Mouse (Mus musculus) left cerebral cortex, adult 2 months (tissue): ENCODE results near the gene Sh3pxd2a. TPM values are rescaled to one million over a fixed set of nuclear protein-coding genes. Genes with fewer than 3 reads are reported as not detected.

ENCODE experiments used
- DNase-seq, 2 experiments: peaks; one replicate each; pipeline ENCODE4 v3.0.0; 2021 to 2022; ENCODE audit warnings: low spot score in 2 of 2, mixed read lengths in 1 of 2; ENCODE audit errors: extremely low spot score in 1 of 2
- H3K27ac ChIP-seq: fragments of 200-600 bp; 2 replicates; pipeline ENCODE4 v1.8.1; 2022
- H3K4me3 ChIP-seq: fragments of 200-600 bp; 2 replicates; pipeline ENCODE4 v1.8.1; 2022
- CTCF ChIP-seq: fragments of 200-600 bp; IDR thresholded peaks from 2 replicates; pipeline ENCODE4 v1.8.1; 2022; ENCODE audit warnings: antibody characterized with exemption, mild to moderate bottlenecking, moderate library complexity
- intact Hi-C: fragments of 180-260 bp; cut with DNase I; formaldehyde crosslinking; loops from one replicate; pipeline ENCODE4 v1.15.1; 2025
- total RNA-seq, 2 experiments: library from RNA; stranded (reverse); gene quantifications; 2 replicates each; pipeline ENCODE4 v1.2.3; 2021

Gene Sh3pxd2a
- total RNA-seq, 2 experiments from 2014 or later, result 30.2 to 36.8 TPM

DNA sequence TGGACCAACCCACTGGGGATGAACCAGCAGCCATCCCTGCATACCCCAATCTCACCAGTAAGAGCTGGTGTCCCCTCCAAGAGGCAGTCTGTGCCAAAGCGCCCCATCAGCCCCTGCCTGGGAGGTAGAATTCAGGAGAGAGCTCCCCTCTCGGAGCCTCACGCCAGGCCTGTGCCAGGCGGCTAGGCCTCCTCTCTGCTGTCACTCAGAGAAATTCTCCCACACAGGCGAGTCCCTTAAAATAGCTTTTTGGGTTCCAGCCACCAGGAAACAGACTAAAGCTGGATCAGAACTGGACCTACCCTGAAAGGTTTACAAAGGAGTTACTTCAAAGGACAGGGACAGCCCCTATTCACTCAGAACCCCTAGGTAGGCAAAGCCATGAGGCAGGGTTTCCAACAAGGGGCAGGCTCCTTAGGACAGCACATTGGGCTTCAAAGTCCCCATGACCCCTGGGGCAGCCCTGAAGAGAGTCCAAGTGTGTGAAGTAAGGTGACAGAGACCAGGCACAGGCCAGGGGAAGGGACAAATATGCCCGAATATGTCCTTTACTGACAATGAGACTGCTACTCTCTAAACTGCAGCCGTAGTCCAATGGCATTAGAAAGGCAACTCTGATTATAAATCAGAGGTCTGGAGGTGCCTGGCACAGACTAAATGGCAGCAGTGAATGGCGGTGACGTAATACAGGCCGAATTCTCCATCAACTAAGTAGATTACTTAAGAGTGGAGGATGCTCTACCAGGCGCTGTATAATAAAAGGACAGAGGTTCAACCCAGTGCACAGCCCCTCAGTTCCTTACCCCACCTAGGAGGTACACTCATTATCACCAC lies 9.8 kb downstream of the Sh3pxd2a start:
- DNase-seq, result peak in 1 of 2 experiments; percentile 33
- peak overlapping the region; percentile 33 for H3K27ac ChIP-seq
- intact Hi-C loops, result no loop called here
- no peak for TF ChIP-seq CTCF
- H3K4me3 ChIP-seq, result no peak overlapping the region

DNA sequence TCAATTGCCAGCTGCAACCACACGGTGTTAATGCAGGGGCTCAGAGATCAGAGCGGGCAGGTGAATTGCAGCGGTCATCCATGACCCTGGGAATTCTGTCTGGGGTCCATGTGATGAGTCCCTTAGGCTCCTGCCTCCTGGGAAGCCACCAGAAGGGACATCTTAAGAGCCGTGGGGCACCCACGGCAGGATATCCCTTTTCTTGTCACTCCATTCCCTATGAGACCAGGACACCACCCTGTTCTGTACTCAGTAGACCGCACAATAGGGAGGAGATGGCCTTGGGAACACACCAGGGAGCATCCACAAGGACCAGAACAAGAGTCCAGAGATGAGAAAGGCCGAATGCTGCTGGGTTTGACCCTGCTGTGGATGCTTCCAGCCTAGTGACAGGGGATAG lies 10.8 kb downstream of the Sh3pxd2a start:
- no peak for DNase-seq
- no peak overlapping the region for H3K27ac ChIP-seq
- intact Hi-C loops, result no loop called here
- H3K4me3 ChIP-seq, result no peak overlapping the region
- TF ChIP-seq CTCF, result no peak

DNA sequence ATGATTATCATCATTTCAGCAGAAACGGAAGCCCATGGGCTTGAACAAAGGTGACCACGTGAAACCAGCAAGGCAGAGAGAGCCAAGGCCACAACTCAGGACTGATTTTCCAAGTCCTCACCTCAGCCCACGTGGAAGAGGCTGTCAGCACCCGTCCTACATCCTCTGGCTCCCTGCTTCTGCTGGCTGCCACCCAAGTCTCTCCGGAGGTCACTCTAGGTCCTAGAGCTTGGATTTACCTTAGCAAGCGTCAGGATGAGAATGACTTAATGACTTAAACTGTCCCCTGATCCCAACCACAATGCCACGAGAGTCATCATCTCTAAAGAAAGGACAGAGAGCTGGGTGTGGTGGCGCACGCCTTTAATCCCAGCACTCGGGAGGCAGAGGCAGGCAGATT lies 11.5 kb downstream of the Sh3pxd2a start:
- DNase-seq, result no peak
- Histone ChIP-seq H3K27ac (no peak overlapping the region), H3K4me3 (no peak overlapping the region)
- TF ChIP-seq CTCF, result no peak
- intact Hi-C loops, result no loop called here

DNA sequence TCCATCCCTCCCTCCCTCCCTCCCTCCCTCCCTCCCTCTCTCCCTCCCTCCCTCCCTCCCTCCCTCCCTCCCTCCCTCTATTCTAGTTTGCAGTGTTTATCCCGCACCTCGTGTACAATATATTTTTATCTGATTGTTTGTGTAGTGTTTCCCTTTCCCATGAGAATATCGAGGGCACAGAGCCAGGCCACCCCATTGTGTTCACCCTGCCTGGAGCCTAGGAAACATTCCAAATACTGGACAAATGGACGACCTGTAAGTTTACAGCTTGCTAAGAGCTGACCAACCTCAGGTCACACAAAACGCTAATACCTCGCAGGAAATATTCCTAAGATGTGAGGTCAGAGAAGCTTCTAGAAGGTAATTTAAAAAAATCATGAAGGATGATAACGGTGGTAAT lies 12.0 kb downstream of the Sh3pxd2a start:
- no peak for TF ChIP-seq CTCF
- no peak for DNase-seq
- H3K4me3 ChIP-seq, result no peak overlapping the region
- no peak overlapping the region for H3K27ac ChIP-seq
- intact Hi-C loops, result no loop called here

DNA sequence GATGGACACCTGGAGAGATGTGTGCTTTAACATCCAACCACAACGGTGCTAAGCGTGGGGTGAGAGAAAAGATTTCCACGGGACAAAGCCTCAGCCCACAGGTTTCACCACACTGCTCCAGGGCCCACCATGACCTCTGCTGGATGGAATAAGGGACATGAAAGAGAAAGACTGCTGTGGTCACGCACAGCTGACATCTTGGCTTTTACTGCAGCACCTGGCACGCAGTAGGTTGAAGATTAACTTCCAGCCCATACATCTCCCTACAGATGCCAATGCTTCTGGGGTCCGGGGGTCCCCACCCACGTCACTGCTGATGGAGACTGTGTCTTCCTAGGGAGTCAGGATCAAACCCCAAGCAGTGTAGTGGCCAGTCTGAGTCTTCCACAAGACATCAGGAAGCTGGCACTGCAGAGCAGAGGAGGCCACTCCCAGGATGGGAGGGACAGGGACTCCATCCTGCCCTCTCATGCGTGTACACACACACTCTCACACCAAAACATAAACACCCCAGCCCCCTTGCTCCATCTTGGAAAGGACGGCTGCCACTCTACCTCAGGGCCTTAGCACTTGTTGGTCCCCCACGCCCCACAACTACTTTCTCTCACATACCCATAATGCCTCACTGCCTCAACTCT lies 12.6 kb downstream of the Sh3pxd2a start:
- no peak for TF ChIP-seq CTCF
- no peak for DNase-seq

DNA sequence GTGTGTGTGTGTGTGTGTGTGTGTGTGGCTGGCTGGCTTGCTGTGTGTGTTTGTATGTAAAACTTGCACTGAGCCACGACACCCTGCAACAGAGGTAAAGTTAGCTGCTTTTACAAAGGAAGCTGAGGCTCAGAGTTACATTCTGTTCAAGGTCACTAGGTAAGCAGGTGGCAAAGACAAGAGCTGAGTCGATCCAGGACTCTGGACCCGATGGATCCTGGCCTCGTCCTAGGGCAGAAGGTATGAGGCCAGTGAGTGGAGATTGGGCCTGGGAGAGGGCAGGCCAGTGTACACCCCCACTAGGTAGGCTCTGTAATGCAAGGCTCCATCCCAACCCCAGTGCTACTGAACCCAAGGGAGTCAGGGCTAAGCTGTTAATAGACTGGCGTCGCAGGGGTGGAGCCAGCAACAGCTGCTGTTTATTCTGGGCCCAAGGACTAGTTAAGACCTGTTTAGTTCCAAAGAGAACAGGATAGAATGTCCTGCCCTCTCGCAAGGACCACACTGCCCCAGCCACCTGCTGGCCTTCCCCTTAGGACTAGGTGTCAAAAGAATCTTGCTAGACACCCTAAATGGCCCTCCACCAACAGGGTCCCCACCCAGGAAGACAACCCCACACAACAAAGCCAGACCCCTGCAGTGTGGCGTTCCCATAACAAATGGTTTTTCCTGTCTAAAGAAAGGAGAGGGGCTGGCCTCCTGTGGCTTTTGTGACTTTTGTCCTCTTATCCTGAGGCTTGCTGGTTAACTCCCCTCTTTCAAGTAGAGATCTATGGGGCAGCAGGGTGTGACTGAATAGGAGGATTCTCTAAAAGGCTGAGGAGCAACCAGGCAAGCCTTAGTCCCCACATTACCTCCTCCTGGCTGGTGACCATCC lies 13.7 kb downstream of the Sh3pxd2a start:
- intact Hi-C loops, result no loop called here
- no peak for TF ChIP-seq CTCF
- no peak for DNase-seq
- no peak overlapping the region for H3K4me3 ChIP-seq
- H3K27ac ChIP-seq, result no peak overlapping the region

More for the DNA sequence above, 12.6 kb downstream of the Sh3pxd2a start:
- H3K27ac ChIP-seq, result no peak overlapping the region
- intact Hi-C loops, result no loop called here
- no peak overlapping the region for H3K4me3 ChIP-seq

DNA sequence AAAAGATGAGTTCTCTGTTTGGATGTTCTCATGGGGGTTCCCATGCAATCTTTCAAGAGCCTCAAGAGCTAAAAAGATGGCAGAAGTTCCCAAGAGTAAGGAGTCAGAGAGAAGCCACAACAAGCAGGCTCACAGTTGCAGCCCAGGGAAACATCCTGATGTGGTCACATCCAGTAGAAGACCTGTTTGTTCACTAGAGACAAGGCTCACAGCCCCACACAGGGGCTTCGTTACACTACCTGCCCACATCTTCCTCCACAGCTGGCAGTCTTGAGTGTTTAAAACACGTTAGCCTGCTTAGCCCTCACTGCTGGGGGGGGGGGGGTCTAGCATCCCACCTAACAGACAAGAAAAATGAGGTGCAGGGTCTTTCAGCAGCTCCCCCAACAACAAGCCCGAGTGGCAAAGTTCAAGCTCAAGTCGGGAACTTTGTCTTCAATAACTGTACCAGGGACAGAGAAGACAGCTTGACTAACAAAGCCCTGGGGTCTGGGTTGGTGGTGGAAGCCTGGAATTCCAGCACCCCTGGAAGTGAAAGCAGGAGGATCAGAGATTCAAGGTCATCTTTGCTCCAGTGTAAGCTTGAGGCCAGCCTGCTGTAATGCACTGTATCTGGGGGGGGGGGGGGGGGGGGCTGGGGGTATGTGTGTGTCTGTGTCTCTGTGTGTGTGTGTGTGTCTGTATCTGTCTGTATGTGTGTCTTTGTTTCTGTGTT lies 14.5 kb downstream of the Sh3pxd2a start:
- no peak for TF ChIP-seq CTCF
- Histone ChIP-seq H3K27ac (no peak overlapping the region), H3K4me3 (no peak overlapping the region)
- DNase-seq, result no peak
- intact Hi-C loops, result no loop called here

DNA sequence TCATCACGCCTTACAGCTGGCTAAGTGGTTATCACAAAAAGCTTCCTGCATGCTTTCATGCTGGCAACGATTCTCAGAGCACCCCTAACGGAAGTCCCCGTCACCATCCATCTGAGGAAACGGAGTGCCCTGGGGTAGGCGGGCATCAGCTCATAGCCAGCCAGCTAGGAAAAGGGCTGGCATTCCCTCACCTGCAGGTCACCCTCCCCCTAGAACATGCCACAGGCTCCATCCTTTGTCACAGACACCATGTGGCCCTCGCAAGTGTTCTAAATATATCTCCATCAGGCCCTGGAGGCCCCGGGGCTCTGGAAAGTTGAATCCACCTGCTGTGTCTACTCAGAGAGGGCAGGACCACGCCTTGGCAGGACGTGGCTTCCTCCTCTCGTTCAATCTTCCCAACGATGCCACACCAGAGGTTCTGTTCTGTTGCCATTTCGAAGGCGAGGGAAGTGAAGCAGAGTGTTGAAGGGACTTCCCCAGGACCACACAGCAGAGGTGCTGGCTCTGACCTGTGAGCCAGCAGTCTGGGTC lies 15.5 kb downstream of the Sh3pxd2a start:
- H3K4me3 ChIP-seq, result no peak overlapping the region
- TF ChIP-seq CTCF, result no peak
- intact Hi-C loops, result no loop called here
- no peak for DNase-seq
- no peak overlapping the region for H3K27ac ChIP-seq

DNA sequence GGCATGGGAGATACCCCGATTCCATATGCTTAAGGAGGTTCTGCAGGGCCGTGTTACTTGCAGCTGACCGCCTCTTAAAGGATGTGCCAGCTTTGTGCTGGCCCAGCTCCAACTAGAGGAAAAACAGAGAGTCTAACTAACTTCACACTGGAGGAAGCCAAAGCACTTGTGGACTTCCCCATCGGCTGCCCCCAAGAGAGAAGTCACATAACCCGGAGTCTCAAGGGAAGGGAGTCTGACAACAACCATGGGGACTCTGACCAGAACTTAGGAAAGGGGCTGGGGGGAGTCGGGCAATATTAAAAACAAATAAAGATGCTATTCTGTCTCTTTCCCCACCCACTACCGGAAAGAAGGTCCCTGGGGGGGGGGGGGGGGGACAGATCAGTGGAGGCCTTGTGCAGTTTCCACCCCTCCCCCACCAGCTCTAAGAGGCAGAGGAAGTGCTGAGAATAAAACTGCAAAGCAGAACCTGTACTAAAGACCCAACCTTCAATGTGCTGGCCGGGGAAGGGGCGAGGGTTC lies 17.3 kb downstream of the Sh3pxd2a start:
- no peak for TF ChIP-seq CTCF
- H3K27ac ChIP-seq, result no peak overlapping the region
- no peak overlapping the region for H3K4me3 ChIP-seq
- DNase-seq, result peak in 1 of 2 experiments; percentile 39
- intact Hi-C loops, result no loop called here

DNA sequence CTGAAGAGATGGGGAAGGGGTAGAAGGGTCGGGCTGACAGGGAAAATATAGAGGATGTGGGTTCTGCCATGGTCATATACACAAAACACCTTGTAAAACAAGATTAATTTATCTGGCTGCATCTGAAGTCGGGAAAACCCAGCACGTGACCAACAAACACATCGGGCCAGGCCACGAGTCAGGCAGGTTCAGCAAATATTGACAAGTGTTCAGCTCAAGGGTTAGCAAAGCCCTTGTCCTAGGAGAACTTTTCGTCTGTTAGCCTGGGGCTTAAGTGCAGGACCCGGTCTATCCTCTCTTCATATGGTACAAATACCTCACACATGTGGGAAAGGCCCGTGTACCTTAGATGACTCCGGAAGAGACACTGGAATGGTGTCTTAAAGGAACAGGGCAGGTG lies 18.1 kb downstream of the Sh3pxd2a start:
- H3K4me3 ChIP-seq, result no peak overlapping the region
- no peak overlapping the region for H3K27ac ChIP-seq
- intact Hi-C loops, result no loop called here
- no peak for TF ChIP-seq CTCF
- DNase-seq, result no peak

DNA sequence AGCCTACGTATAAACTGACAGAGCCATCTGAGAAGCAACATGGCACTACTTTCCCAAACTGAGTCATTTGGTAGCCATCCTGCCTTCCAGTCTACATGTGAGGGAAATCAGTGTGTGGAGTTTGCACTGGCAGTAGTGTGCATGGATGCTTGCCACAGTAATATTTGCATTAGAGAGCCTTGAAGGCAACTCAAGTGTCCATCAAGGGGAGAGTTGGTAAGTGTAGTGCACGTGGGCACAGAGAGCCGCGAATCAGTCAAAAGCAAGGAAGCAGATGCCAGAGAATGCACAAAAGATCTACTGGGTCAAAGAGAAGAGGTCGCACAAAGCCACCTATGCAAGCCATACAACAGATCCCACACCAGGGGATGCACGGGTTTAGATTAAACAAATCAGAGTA lies 18.5 kb downstream of the Sh3pxd2a start:
- no peak for DNase-seq
- TF ChIP-seq CTCF, result no peak
- intact Hi-C loops, result no loop called here
- Histone ChIP-seq H3K4me3 (no peak overlapping the region), H3K27ac (no peak overlapping the region)
